In the genomic region with DNA sequence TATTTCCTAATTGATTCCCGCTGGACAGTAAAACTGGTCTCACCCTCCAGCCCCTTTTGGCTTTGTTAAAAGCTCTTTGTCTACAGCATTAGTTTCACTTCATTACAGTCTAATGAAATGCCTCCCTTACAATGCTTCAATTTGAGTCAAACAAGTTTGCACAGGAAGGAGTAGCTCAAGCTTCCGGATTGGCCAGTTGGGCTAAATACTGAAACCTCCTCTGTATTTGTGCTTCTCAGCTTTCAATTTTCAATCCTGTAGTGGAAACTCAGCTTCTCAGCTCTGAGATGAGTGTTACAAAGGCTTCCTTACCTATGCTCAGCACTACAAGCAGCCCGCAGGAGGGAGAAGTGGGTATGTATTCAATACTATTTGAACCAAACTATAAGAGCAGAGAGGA, we compare ENCODE assay signal across 11 mouse cellular contexts. TPM values are rescaled to one million over a fixed set of nuclear protein-coding genes. Genes with fewer than 3 reads are reported as not detected.
DNase-seq lines count a peak whose midpoint lies in the region; ATAC-seq lines count a peak whose summit lies in the region.
"Had no signal": no experiment of that assay in that cellular context is flagged by ENCODE, and none has a peak within 500 bp of the region (broad histone marks: within the 10 kb centered on the region; RNA-seq: fewer than 3 reads in every experiment).

No protein-coding gene starts in this region.

- ATAC-seq in kidney, embryonic 16.5 days (ENCODE audit: low FRiP score, low TSS enrichment): 0 out of 2 replicates have a peak, but pooled peaks have one; percentile 50
- ATAC-seq in neural tube, embryonic 13.5 days (ENCODE audit: low read depth): peak; percentile 83
- ATAC-seq: liver, postnatal 0 days had no signal

- H3K4me1 ChIP-seq in kidney, embryonic 16.5 days (ENCODE audit: insufficient read depth, low read length): peaks cover 11% of the 10 kb centered on the region
- peaks cover 12% of the 10 kb centered on the region for H3K4me1 ChIP-seq in neural tube, embryonic 13.5 days (replicated peaks)

- H3K4me2 ChIP-seq in kidney, embryonic 16.5 days (replicated peaks; ENCODE audit: low read depth, low read length): no peak overlapping the region
- peak overlapping the region; percentile 30; the same call in 1 of the 2 replicates for H3K4me2 ChIP-seq in neural tube, embryonic 13.5 days

- H3K9me3 ChIP-seq in kidney, embryonic 16.5 days (ENCODE audit: low read length): no peaks in the 10 kb centered on the region
- no peaks in the 10 kb centered on the region for H3K9me3 ChIP-seq in neural tube, embryonic 13.5 days

- no peaks in the 10 kb centered on the region for H3K36me3 ChIP-seq in kidney, embryonic 16.5 days (ENCODE audit: insufficient read depth, low read length)
- H3K36me3 ChIP-seq in neural tube, embryonic 13.5 days: no peaks in the 10 kb centered on the region
- H3K36me3 ChIP-seq: G1E had no signal

- H3K4me3 ChIP-seq in kidney, embryonic 16.5 days (ENCODE audit: low read length): no peak overlapping the region
- H3K4me3 ChIP-seq in neural tube, embryonic 13.5 days: no peak overlapping the region
- H3K4me3 ChIP-seq: erythroblast, embryonic 14.5 days had no signal

- H3K27ac ChIP-seq in kidney, embryonic 16.5 days (ENCODE audit: low read length): peak overlapping the region; percentile 31
- H3K27ac ChIP-seq in neural tube, embryonic 13.5 days (replicated peaks): no peak overlapping the region; the same call in 1 of the 2 replicates

- 58% methylated on average over 3 of the region's 3 CpGs for WGBS in kidney, embryonic 16.5 days
- WGBS in neural tube, embryonic 13.5 days: 26% methylated on average over 3 of the region's 3 CpGs

- no peak overlapping the region for H3K9ac ChIP-seq in kidney, embryonic 16.5 days (replicated peaks; ENCODE audit: low read length)
- no peak overlapping the region for H3K9ac ChIP-seq in neural tube, embryonic 13.5 days
- H3K9ac ChIP-seq: liver, postnatal 0 days had no signal

- H3K27me3 ChIP-seq in kidney, embryonic 16.5 days (ENCODE audit: insufficient read depth, low read length): no peaks in the 10 kb centered on the region
- peaks cover 43% of the 10 kb centered on the region for H3K27me3 ChIP-seq in neural tube, embryonic 13.5 days

- DNase-seq in kidney, postnatal 25 days: no peak
- DNase-seq in embryo, embryonic 9.5 days (ENCODE audit: extremely low spot score): peak; percentile 31
- peak; percentile 71 for DNase-seq in induced T-regulatory cell, adult 2 months (ENCODE audit: low read depth)
- DNase-seq in T-cell, adult 2 months (ENCODE audit: low spot score): no peak
- DNase-seq in ovary, postnatal 10 days (ENCODE audit: low spot score): no peak
- DNase-seq in layer of hippocampus, postnatal 36 days: no peak
- DNase-seq: liver, postnatal 0 days had no signal

RNA-seq across cellular contexts. Expression of a gene that starts 52.9 kb away (rescaled TPM):
- polyA plus RNA-seq in kidney, embryonic 16.5 days (2015; fragmentation: Nextera tagmentation; extraction: Ambion mirVana): 0.18 and 0.21 TPM in 2 replicates
- polyA plus RNA-seq in neural tube, embryonic 13.5 days (2015; fragmentation: Nextera tagmentation; extraction: Ambion mirVana): 0.34 and 0.45 TPM in 2 replicates
- total RNA-seq in layer of hippocampus, postnatal 36 days (2021): not detected
- total RNA-seq: G1E had no signal
- polyA plus RNA-seq: erythroblast, embryonic 14.5 days; G1E had no signal

RNA-seq across cellular contexts. Expression of a gene that starts 58.6 kb away (rescaled TPM):
- not detected in 2 replicates for polyA plus RNA-seq in kidney, embryonic 16.5 days (2015; fragmentation: Nextera tagmentation; extraction: Ambion mirVana)
- not detected in 2 replicates for polyA plus RNA-seq in neural tube, embryonic 13.5 days (2015; fragmentation: Nextera tagmentation; extraction: Ambion mirVana)
- total RNA-seq in layer of hippocampus, postnatal 36 days (2021): 1 to 10 TPM in 1 of 2 experiments, under 1 TPM in 1; 0.50 to 1.3 TPM
- polyA plus RNA-seq: erythroblast, embryonic 14.5 days; G1E; liver, postnatal 0 days had no signal

Comparison
In these comparisons a context has a peak if more than half of its experiments do, and no peak if none do; other contexts are left out.
1. DNase-seq: peak in embryo, embryonic 9.5 days (single experiment) and induced T-regulatory cell, adult 2 months (single experiment); none in kidney, postnatal 25 days (0 of 2), T-cell, adult 2 months (single experiment), ovary, postnatal 10 days (single experiment) and layer of hippocampus, postnatal 36 days (0 of 2).